Comparison of ENCODE assay signal across 8 mouse cellular contexts in genomic region chr7:101896104-101897066, GRCm38 (mm10). TPM values are rescaled to one million over a fixed set of nuclear protein-coding genes. Genes with fewer than 3 reads are reported as not detected.
DNase-seq lines count a peak whose midpoint lies in the region; ATAC-seq and TF ChIP-seq lines count a peak whose summit lies in the region.

No protein-coding gene starts in this region.

- no peaks in the 10 kb centered on the region for H3K27me3 ChIP-seq in hindbrain, embryonic 10.5 days (ENCODE audit: insufficient read depth, poor library complexity, severe bottlenecking)
- no peaks in the 10 kb centered on the region for H3K27me3 ChIP-seq in lung, postnatal 0 days (replicated peaks; ENCODE audit: insufficient read depth, low read length)

- no peak; the same call in 1 of the 2 replicates for TF ChIP-seq CTCF in lung, postnatal 0 days (IDR thresholded peaks at IDR 0.05)

- peak; percentile 98 for DNase-seq in MN1 (ENCODE audit: low spot score)
- DNase-seq in cerebellum, adult 9-10 months: peak; percentile 99
- DNase-seq in hindbrain, embryonic 10.5 days (ENCODE audit: low spot score): peak; percentile 98
- DNase-seq in layer of hippocampus, adult 9-11 months: peak; percentile 99
- DNase-seq in lung, postnatal 0 days (ENCODE audit: low spot score): peak; percentile 100
- peak; percentile 85 for DNase-seq in ovary, postnatal 14 days (ENCODE audit: low spot score)
- DNase-seq in thymus, postnatal 14 days: peak; percentile 97

- under 1% methylated on average over 57 of the region's 57 CpGs for WGBS in hindbrain, embryonic 10.5 days
- 0% methylated on average over 57 of the region's 57 CpGs for WGBS in lung, postnatal 0 days

- H3K27ac ChIP-seq in hindbrain, embryonic 10.5 days: peak overlapping the region; percentile 94
- peak overlapping the region; percentile 91 for H3K27ac ChIP-seq in lung, postnatal 0 days (ENCODE audit: low read length)

- peak; percentile 54; the same call in 1 of the 2 replicates for TF ChIP-seq EP300 in lung, postnatal 0 days (IDR thresholded peaks at IDR 0.05)

- H3K4me2 ChIP-seq in lung, postnatal 0 days (replicated peaks; ENCODE audit: low read depth, low read length): peak overlapping the region; percentile 44

- peak overlapping the region; percentile 61 for H3K4me3 ChIP-seq in hindbrain, embryonic 10.5 days
- peak overlapping the region; percentile 68 for H3K4me3 ChIP-seq in lung, postnatal 0 days (ENCODE audit: low read depth, low read length)

- peak; percentile 95 for ATAC-seq in frontal cortex, adult (ENCODE audit: low TSS enrichment)
- ATAC-seq in lung, postnatal 0 days: peak; percentile 98

- H3K9me3 ChIP-seq in hindbrain, embryonic 10.5 days: no peaks in the 10 kb centered on the region
- no peaks in the 10 kb centered on the region for H3K9me3 ChIP-seq in lung, postnatal 0 days (ENCODE audit: low read length)

- peaks cover 28% of the 10 kb centered on the region for H3K36me3 ChIP-seq in hindbrain, embryonic 10.5 days
- no peaks in the 10 kb centered on the region for H3K36me3 ChIP-seq in lung, postnatal 0 days (ENCODE audit: insufficient read depth, low read length)

- H3K4me1 ChIP-seq in hindbrain, embryonic 10.5 days (replicated peaks): peaks cover 14% of the 10 kb centered on the region
- no peaks in the 10 kb centered on the region for H3K4me1 ChIP-seq in lung, postnatal 0 days (ENCODE audit: insufficient read depth, low read depth, low read length)

- 0 out of 2 replicates have a peak overlapping the region, but pooled peaks have one; percentile 29 for H3K9ac ChIP-seq in lung, postnatal 0 days (replicated peaks; ENCODE audit: low read depth)

RNA-seq across cellular contexts. Expression of gene Lamtor1, which starts 9.3 kb away (rescaled TPM):
- 165 and 173 TPM in 2 replicates for polyA plus RNA-seq in hindbrain, embryonic 10.5 days (2016; fragmentation: Nextera tagmentation; extraction: Ambion mirVana)
- polyA plus RNA-seq in lung, postnatal 0 days (2015; fragmentation: Nextera tagmentation; extraction: Ambion mirVana): 131 and 153 TPM in 2 replicates

RNA-seq across cellular contexts. Expression of gene Tomt, which starts 9.8 kb away (rescaled TPM):
- polyA plus RNA-seq in hindbrain, embryonic 10.5 days (2016; fragmentation: Nextera tagmentation; extraction: Ambion mirVana): 0.31 and 0.75 TPM in 2 replicates
- 0.05 and 0.17 TPM in 2 replicates for polyA plus RNA-seq in lung, postnatal 0 days (2015; fragmentation: Nextera tagmentation; extraction: Ambion mirVana)

RNA-seq across cellular contexts. Expression of gene Folr1, which starts 25.8 kb away (rescaled TPM):
- polyA plus RNA-seq in hindbrain, embryonic 10.5 days (2016; fragmentation: Nextera tagmentation; extraction: Ambion mirVana): 10.8 and 17.1 TPM in 2 replicates
- 0.95 and 2.4 TPM in 2 replicates for polyA plus RNA-seq in lung, postnatal 0 days (2015; fragmentation: Nextera tagmentation; extraction: Ambion mirVana)

RNA-seq across cellular contexts. Expression of gene Anapc15, which starts 32.9 kb away (rescaled TPM):
- 91.2 and 103 TPM in 2 replicates for polyA plus RNA-seq in hindbrain, embryonic 10.5 days (2016; fragmentation: Nextera tagmentation; extraction: Ambion mirVana)
- polyA plus RNA-seq in lung, postnatal 0 days (2015; fragmentation: Nextera tagmentation; extraction: Ambion mirVana): 26.0 and 28.8 TPM in 2 replicates

RNA-seq across cellular contexts. Expression of gene Lrrc51, which starts 37.3 kb away (rescaled TPM):
- 9.6 and 13.8 TPM in 2 replicates for polyA plus RNA-seq in hindbrain, embryonic 10.5 days (2016; fragmentation: Nextera tagmentation; extraction: Ambion mirVana)
- 41.5 and 46.1 TPM in 2 replicates for polyA plus RNA-seq in lung, postnatal 0 days (2015; fragmentation: Nextera tagmentation; extraction: Ambion mirVana)

Comparison
In these comparisons a context has a peak if more than half of its experiments do, and no peak if none do; other contexts are left out.
1. Peak in every context shown above with its lines: DNase-seq, ATAC-seq, H3K4me3 ChIP-seq and H3K27ac ChIP-seq.